Mouse (Mus musculus) right cerebral cortex, postnatal 10 days (tissue): ENCODE data around the gene Samd15.
"Not testable (repeated sequence)": the region's sequence is repeated elsewhere in the genome, so short reads cannot be mapped to it uniquely, and the experiment has no call there.

ENCODE experiments used
- DNase-seq, 2 experiments: peaks; one replicate each; pipeline ENCODE4 v3.0.0; 2021; ENCODE audit warnings: low spot score in 2 of 2

Samd15 gene

DNA sequence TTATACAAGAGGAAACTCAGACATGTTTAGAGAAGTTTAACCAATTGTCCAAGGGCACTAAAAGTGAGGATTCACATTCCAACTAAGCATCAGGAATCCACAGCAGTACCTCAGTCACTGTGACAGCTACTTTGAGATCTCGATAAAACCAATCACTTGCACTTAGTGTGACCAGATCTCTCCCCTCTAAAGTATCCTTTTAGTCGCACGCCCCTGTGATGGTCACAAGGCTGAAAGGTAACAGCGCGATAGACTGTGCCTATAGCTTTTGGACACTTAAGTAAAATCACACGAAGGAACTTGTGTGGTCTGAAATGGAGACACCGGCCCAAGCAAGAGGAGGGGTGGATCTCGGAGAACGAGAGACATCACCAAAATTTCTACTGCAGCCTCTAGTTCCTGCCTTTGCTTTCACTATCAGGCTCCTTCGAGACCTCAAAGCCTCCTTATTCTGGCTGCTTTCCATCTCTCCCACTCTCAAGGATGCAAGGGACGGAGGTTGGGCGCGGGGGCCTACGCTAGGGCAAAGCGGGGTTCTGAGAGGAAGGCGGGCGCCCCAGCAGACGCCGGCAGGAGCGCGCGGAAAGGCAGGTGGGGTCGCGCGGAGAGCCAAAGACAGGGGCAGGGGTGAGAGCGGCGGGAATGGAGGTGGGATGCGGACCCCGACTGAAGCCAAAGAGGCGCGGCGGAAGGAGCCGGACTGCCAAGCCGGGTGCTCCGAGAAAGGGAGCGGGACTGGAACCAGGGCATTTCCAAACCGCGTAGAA, at the start of gene Samd15:
Gene Samd15, plus strand, starts transcription at position 518 of the 767 bp plus-strand sequence.
- peak; percentile 56 to 58 for DNase-seq

DNA sequence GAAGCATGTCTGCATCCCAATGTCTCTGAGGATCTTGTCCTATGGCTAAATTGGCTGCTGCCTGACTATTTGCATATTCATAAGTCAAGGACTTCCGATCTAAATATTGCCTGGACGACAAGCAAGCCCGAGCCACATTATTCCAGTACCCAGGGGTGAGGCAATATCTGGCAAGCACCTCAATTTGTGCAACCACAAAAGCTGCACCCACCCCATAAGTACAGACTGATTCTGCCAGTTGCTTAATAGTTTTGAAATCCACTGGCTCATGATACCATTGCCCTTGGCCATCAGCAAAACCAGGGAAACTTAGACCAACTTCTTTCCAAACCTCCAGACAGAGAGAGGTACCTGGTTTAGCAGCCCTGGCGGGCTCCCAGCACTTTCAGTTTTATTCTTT, 45.1 kb upstream of the Samd15 start:
- not testable (repeated sequence) for DNase-seq

DNA sequence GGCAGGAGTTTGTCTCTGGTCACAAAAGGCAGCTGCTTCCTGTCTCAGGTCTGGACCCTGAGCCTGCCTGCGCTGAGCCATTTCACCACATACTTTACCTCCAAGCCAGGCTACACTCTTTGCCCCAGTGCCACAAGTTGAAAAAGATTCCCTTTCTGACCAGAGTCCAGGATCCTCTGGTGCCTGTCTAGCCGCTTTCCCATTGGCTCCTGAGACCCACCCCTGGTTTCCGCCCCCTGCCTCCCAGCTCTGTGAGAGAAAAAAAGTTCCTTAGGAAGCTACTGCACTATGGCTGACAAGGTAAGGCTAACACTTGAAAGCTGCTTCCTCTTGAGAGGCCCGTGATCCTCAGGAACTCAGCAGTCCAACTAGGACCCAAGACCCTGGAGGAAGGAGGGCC, 42.2 kb upstream of the Samd15 start:
- no peak for DNase-seq

DNA sequence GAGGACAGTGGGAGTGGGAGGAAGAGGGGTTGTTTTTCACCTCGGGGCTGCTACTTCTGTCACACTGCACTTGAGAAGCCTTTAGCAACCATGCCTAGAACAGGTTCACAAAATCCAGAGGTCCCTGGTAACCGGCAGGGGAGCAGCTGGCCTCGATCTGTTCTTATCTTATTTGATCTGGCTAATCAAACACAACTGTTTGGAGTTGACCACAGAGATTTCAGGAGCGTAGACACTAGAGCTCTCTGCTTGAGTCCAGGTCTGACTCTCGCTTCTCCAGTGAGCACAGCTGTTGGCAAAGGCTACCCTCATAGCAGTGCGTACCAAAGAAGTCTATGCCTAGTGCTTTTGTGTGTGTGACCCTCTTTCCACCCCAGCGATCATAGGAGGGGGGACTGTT, 41.4 kb upstream of the Samd15 start:
- DNase-seq = no peak

DNA sequence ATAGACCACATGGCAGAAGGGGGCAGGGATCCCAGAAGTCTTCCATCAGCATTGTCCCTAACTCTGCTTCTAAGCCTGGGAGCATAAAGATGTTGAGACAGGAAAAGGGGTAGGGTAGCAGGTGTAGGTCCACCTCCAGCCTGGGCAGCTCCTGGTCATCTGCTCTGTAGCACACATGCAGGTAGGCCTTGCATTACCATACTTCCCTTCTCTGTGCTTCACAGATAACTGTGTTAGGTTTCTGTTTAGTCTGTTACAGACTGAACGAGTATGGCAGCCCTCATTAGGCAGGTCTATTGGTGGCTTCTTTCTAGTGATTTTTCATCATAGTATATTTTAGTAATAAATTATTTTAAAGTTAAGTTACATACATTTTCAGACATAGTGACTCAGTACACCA, 39.2 kb upstream of the Samd15 start:
- no peak for DNase-seq

DNA sequence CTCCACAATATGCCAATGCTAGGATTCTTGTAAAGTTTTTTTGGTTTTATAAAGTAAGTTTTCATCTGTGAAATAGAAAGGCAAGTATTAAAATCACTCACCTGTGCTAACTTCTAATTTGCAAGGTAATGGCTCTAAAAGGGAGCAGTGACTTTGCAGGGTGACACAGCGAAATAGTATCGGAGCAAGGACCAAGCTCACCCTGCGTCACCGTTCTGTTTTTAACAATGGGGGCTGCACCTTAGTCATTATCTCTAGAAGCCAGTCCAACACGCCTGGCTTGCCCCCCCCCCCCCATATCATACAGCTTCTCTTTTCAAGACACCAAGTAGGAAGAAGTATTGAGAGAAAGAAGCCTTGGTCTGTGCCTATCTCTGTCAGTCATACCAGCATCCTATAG, 38.7 kb upstream of the Samd15 start:
- no peak for DNase-seq

DNA sequence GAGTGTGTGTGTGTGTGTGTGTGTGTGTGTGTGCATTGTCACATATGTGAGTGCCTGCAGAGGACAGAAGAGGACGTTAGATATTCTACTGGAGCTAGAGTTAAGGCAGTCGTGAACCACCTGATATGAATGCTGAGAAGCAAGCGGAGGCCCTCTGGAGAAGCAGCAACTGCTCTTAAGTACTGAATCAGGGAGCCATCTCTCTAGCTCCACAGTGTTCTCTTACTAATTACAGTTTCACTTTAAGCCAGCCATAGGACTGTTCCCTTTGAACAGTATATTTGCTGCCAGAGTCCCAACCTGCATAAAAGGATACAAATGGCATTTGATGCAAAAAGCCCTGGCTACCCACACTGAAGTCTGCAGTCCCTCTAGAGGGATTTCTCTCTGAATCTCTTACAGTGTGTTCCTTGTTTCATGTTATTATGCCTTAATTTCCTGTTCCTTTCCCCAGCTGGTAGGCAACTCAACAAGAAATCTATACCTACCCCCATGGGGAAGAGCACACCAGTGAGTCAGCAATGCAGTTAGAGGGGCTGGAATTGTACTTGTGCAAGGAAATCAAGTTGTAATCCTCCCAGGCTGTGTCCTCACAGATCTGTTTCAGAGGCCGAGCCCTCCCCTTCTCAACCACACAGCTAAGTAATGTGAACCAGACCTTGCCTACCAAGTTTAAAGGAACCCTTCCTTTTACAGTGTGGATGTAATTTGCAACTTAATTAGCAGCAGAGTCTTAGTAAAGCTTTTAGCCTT, 24.2 kb upstream of the Samd15 start:
- no peak for DNase-seq

DNA sequence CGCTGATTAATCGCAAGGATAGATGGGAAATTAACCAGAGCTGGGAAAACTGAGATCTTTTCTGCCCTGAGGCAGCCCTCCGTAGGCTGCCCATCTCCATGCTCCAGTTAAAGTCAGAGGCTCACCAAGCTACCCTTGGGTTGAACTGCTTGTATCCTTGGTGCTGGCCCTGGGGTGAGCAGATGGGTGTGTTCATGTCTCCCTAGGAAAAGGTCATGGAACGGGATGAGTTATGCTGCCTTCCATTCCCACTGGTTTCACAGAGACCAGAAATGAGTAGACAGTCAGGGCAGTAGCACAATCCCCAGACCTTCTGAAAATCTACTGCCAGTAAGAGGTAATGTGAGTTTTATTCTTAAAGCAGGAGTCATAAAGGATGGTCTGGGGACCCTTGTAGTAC, 21.9 kb upstream of the Samd15 start:
- DNase-seq = no peak

DNA sequence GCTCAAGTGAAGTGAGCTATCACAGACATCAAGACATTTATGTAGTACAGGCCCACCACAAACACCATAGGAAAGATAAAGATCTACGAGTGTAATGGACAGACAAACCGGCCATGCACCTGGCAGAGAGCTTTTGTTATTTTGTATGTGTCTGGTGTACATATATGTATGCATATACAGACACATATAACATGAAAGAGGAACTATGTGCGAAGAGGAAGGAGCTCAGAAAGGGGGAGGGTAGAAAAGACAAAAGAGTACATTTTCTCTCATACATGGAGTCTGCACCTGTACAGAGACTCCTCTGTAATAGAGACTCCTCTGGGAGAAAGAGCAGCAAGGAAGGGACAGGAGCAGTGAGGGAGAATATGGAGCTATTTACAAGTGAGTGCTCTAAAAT, 6.5 kb upstream of the Samd15 start:
- no peak for DNase-seq

DNA sequence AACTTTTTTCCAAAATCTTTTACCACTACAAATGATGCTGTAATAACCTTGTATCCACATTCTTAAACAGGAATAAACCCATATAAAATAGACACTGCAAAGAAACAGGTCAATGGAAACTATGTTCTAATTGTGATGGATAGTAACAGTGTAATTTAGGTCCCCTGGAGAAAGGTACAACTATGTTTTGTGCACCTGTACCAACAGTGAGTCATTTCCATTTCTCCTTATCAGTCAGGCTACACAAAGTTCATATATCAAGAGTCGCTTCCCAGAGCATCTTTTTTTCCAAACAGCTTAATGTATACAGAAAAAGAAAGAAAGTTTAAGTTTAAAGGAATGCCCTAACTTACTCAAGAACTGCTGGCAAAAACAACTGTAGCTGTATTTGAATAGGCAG, 4.5 kb upstream of the Samd15 start:
- no peak for DNase-seq

DNA sequence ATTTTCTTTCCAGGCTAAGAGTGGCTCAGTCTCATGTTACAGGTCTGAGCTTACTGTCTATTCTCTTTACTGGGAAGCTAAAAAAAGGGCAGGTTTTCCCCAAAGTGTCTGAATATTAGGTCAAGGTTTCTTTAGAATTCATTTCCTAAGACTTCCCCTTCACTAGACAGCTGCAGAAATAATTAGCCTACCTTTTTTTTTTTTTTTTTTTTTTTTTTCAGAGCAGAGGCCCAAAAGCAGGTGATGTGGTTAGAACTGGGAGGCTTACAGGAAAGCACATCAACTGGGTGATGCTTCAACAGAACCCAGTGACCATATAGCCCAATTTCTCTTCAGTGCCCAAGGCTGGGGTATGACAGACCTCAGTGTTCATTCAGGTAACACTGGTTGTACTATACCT, 3.2 kb upstream of the Samd15 start:
- peak in 1 of 2 experiments; percentile 1 for DNase-seq

DNA sequence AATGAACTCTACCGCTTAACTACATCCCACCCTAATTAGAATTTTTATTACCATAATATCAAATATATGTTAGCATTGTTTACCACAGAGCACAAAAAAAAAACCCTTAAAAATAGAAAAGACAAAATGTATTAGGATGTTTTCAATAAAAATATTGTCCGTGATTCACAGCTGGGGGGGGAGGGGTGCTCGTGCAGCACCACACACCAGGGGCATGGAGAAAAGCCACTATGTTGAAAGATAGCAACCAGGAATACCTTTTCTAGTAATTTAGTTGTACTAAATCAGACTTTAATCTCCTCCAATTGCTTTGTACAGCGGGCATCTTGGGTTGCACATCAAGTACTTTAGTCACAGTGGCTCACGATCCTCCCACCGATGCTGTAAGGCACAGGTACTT, 731 bp upstream of the Samd15 start:
- peak in 1 of 2 experiments; percentile 16 for DNase-seq

DNA sequence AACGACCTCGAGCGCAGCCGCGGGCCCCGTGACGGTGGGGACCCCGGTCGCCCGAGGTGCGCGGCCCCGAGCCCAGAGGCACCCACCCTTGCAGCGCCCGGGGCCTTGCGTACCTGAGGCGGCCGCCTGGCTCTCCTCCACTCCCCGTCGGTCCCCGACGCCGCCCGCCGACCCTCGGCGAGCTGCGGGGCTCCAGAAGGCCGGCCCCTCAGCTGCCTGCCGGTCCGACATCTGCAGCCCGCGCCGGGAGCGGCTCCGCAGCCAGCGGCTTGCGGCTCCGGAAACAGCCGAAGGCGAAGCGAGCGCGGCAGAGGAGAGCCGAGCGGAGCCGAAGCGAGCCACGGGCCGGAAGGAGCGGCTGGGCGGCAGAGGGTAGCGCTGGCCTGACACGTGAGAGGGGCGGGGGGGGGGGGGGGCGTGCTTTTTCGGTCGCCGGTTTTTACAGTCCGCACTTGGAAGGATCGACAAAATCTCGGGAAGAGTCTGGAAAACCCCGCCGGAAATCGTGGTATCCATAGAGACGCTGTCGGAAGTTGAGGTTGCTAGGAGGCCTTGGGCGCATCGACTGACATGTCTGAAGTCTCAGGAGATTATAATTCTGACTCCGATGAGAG, 557 bp downstream of the Samd15 start, which contains the start of gene Tmed8:
Gene Tmed8, minus strand, starts transcription at position 482 of the 614 bp plus-strand sequence.
- DNase-seq = peak; percentile 87 to 93

DNA sequence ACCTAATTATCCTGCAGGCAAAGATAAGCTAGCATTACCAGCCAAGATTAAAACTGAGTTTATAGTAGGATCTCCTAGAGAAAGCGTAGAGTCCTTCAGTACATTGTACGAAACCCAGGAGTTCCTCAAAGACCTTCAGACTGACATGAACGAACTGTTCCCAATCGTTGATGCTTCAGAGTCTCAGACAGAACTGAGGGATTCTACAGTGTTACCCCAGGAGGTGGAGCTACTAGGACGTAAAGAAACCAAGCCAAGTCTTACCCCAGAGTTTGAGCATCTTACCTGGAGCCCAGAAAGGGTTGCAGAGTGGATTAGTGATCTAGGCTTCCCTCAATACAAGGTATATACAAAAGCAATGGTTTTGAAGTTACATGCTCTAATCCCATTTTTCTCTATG, 2.2 kb downstream of the Samd15 start:
- DNase-seq = peak in 1 of 2 experiments; percentile 6

DNA sequence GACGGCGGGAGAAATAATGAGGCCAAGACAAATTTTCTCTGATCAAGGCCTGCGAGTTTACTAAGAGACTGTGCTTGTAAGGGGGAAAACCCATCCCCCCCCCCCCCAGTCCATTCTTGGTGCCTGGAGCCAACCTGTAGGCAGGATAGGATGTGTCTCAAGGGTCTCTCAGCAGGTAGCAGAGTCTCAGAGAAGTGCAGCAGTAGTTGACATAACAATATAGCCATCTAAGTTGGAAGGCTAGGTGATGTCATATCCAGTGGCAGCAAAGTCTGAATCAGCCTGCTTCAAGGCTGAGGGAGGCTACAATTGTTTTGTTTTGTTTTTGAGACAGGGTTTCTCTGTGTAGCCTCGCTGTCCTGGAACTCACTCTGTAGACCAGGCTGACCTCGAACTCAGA, 6.3 kb downstream of the Samd15 start:
- DNase-seq = not testable (repeated sequence)

DNA sequence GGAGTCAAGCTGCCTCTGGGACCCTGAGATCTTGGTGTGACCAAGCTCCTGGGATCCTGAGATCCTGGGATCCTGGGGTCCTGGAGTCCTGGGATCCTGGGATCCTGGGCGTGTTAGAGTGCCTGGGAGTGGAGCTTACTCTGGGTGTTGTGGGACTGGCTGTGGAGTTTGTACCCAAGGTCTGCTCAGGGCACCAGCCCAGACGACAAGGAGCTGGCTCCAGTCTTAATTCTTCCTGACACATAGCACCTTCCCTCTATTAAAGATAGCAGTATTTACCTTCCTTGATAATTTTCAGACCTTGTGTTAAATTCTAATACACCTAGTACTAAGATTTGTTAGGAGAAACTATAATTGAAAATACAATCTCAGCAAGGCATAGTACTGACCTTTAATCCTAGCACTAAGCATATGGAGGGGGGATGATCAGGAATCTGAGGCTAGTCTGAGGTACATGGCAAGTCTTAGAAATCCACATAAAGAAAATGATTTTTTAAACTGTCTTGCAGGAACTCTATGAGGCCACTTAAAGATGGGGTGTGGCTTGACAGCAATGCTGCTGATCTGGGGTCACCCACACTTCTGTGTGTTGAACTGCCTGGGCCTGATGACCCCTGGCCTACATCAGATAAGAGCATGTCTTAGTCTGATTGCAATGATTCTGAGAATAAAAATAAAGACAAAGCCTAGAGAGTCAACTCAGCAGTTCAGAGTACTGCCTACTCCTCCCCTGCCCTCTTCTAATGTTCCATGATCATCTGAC, 13.5 kb downstream of the Samd15 start:
- DNase-seq = no peak

DNA sequence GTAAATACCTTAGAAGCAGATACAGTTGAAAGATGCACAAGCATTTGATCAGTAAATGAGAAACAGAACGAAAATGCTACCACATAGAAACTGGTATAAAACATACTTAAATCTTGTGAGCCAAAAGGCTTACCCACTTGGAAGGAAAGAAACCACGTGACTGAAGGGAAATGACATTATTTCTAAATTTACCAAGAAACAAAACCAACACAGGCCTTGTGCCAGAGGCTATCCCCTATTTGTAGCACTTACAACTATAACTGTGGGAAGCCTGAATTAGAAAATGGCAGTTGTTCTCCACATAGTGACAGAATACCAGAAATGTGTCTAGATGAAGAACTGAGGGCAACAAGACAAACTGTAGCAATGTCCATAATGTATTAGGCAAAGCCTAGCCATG, 16.5 kb downstream of the Samd15 start:
- no peak for DNase-seq

DNA sequence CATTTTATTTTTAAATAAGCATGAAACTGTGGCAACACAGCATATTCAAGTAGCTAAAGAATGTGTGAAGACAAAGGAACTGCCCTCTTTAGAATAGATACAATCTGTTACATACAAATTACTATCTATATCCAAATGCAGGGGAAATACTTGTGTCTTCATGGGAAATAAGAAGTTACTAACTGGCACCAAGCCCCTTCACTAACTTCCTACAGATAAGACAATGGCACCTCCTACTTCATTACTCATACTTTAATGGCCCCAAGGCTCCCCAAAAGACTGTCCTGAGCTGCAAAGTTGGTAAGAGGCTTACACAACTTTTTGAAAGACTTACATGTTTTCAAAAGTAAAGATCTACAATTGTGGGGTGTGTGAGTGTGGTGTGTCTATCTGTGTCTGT, 18.1 kb downstream of the Samd15 start:
- no peak for DNase-seq

DNA sequence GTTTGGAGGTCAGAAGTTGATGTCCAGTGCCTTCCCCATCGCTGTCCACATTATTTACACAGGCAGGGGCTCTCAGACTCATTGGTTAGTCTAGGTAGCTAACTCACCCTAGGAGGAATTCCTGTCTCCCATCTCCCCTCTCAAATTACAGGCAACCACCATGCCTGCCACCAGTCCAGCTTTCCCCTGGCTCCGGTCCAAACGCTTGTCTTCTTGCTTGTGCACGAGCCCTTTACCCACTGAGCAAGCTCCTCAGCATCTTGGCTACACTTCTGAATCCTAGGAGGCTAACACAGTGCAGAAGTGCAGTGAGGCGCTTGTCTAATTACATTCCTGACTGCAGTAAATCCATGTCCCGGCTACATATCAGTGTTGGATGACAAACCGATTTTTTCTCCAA, 19.8 kb downstream of the Samd15 start:
- no peak for DNase-seq

DNA sequence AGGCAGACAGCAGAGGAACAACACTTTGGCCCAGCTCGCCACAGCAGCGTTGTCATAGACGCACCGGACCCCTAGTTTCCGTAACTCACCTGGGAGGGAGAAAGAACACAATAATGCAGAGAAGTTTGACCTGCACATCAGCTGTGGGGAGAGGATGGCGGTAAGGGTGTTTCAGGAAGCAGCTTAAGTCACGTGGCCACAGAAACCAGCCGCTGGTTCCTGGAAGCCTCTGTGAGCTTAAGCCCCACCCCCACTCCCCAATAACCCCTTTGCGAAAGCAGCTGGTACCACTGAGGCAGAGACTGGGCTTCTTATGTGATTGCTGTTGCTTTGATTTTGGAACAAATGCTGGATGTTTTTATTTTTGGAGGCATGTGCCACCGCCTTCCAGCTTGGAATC, 25.4 kb downstream of the Samd15 start:
- DNase-seq = no peak

DNA sequence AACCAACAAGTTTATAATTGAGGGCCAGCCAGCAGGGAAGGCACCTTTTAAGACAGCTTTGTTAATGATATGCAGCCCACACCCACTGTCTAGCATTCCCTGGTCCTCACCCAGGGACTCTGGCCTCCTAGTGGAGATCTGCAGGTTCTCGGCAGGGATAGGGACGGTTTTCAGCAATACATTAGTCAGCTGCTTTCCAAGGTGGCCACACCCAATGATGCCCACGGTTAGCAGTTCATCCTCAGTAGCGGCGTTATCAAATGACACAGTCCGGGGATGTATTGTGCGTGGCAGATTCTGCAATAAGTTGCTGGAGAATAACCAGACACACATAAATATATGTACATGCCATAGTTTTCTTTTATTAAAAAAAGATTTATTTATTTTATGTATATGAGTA, 27.3 kb downstream of the Samd15 start:
- no peak for DNase-seq

DNA sequence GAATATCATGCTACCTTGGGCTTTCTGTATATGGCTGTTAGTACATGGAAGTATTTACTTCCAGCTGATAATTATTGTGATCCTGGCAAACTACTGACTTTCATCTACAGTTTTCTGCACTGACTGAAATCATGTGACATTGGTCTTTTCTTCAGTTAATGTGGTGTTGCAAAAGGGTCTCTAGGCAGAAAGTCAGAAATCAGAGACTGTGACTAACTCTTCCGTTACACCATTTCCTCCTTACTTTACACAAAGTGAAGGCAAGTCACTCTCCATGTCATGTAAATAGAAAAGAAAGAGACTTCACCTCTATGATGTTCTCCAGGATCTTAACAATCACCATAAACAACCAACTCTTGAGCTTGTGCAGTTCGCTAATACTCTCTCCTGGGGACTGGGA, 30.1 kb downstream of the Samd15 start:
- DNase-seq = no peak
